Mouse (Mus musculus): Measurements from ENCODE around the gene Mmab.

Mmab gene

GRCm38 (mm10) chr5:114429781-114430180 lies 14.1 kb downstream of the Mmab start:
- no peak for DNase-seq (ENCODE audit: low read depth, low spot score)

DNA sequence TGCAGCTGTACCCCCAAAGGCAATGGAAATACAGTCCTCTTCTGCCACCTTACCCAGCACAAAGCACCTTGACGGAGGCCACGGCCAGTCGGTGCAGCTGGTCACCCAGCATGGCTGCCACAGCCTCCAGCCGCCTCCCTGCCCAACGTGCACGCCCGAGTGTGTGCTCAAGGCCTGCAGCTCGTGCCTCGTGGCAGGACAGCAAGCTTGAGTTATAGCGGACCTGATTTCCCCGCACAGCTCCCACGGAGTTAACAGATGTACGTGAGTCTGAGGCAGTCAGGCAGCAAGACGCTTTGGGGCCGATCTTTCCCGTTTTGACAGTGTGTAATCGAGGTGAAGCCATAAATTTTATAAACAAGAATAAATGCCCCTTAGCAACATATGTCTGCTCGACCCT lies 15.2 kb downstream of the Mmab start:
- no peak for DNase-seq (ENCODE audit: low read depth, low spot score)

DNA sequence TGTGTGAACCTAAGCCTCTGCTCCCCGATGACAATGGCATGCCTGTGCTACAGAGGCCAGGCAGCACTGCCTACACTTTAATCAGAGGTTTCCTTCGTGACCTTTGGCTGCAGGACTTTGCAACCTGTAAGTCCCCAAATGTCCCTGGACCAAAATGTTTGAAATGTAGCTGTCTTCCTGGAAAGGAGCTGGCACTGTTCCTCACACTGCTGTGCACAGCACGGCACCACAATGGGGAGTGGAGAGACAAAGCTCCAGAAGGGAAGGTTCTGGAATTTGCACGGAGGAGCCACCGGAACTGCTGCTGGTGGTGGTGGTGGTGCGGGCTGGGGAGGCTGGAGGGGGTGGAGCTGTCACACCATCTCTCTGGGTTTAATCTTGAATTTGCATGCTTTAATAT lies 17.1 kb downstream of the Mmab start:
- DNase-seq (ENCODE audit: low read depth, low spot score), result no peak

GRCm38 (mm10) chr5:114423961-114424360 lies 19.9 kb downstream of the Mmab start:
- no peak for DNase-seq (ENCODE audit: low read depth, low spot score)

- no peak for DNase-seq (ENCODE audit: low read depth, low spot score)
Measured at GRCm38 (mm10) chr5:114422591-114422990, 21.3 kb downstream of the Mmab start.

DNA sequence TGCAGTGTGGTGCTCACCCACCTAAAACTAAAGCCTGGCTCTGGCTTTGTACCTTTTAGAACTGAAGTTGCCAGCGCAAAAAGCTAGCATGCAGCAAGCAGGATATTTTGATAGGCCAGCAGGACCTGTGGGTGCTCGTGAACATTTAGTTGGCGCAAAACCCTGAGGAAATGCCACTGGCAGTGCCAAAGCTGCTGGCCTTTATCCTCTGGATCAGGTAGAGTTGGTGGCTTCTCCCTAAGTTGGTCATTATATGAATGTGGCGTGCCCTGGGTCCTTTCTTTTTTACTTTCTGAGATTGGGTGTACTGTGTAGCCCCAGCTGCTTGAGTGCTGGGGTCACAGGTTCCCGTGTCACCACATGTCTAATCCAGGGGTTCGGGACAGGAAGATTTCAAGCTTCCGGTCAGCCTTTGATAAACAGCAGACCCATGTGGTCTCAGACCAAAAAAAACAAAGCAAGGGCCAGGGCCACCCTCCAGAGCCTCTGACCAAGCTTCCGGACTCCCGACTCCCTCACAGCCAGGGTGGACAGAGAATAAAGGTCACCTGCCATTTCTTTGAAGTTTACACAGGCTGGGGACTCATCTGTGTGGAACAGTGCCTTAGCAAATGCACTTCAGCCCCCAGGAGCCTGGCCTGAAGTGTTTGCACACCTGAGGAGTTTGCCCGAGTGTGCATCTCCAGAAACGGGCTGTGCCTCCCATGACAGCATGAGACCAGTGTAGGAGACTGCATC lies 22.1 kb downstream of the Mmab start:
- no peak for DNase-seq (ENCODE audit: low read depth, low spot score)

- peak; percentile 33 for DNase-seq (ENCODE audit: low read depth, low spot score)
Measured at GRCm38 (mm10) chr5:114418541-114418940, 25.3 kb downstream of the Mmab start.

- no peak for DNase-seq (ENCODE audit: low read depth, low spot score)
Measured at GRCm38 (mm10) chr5:114416855-114417254, 27.0 kb downstream of the Mmab start.

DNA sequence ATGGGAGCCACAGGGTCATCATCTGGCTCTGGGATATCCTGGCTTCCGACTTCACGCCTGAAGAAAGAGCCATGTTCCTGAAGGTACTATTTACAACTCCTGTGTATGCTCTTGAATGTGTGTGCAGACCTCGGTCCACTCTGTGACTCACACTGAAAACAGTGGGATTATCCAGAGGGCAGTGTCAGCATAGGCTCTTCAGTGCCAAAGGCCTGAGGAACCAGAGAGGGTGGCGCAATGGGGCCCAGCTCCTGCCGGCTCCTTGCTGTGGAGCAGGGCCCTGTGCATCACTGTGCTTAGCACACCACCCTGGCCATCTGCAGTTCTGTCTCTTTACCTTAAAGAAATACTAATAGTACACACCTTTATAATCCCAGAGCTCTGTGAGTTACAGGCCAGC lies 28.3 kb downstream of the Mmab start:
- peak; percentile 79 for DNase-seq (ENCODE audit: low read depth, low spot score)

DNA sequence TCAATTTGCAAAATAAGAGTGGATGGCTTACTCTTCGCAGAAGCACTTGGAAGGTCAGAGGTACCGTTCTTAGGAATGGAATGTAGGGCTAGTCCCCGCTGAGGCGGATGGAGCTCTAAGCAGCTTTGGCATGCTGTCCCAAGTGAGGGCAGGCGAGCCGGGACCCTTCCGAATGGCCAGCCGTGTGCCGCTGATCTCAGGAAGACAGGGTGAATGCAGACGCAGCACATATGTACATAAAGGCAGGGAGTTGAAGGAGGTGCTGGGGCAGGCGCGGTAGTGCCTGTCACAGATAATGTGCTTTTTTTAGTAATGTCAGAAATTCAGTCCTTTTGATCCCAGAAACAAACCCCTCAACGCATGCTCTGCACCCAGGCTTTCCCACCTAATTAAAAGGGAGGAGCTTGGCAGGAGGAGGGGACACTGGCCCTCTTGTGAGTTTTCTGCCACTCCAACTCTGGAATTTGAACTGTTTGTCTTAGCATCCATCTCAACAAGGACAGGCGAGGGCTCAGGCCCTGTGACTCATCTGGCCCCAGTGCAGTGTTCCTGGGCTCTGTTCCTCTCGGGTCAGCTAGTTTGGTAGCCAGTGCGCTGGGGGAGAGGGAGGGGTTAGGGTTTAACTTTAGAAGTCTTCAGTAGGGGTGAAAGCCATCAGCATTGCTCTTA lies 30.7 kb downstream of the Mmab start:
- peak; percentile 93 for DNase-seq (ENCODE audit: low read depth, low spot score)

GRCm38 (mm10) chr5:114412361-114412998 lies 31.4 kb downstream of the Mmab start:
- peak; percentile 83 for DNase-seq (ENCODE audit: low read depth, low spot score)

GRCm38 (mm10) chr5:114410429-114410828 lies 33.4 kb downstream of the Mmab start:
- no peak for DNase-seq (ENCODE audit: low read depth, low spot score)

DNA sequence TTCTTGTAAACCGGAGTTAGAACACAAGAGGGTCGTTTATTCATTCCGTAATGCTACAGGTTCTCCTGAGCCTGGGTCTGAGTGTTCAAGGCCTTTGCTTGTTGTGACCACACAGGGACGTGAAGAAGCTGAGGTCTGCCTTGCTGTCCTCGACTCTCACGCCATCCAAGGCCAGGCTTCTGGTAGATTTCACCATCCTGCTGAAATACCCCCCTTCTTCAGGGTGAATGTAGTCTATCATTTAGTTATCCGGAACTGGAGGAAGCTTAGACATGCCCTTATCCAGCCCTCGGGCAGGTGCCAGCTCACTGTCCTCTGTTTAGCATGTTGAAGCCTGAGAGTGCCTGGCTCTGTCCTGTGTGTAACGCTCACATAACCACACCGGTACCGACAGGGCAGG lies 35.0 kb downstream of the Mmab start:
- no peak for DNase-seq (ENCODE audit: low read depth, low spot score)

- peak; percentile 89 for DNase-seq (ENCODE audit: low read depth, low spot score)
Measured at GRCm38 (mm10) chr5:114407810-114408209, 36.0 kb downstream of the Mmab start.

DNA sequence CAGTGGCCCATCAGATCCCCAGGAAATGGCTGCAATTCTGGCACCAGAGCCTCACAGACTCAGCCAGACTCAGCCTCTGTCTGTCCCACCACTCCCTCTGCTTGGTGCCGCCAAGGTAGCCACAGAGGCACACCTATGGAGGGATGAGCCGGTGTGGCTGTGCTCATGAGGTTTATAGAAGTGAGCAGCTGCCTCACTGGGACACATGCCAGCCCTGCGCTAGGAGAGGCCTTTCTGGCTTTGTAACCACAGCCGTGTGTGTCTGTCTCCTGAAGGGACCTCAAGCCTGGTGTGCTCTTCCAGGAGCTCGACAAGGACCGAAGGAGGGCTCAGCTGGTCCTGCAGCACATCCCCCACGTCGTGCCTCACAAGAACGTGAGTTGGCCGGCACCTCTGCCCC lies 36.6 kb downstream of the Mmab start:
- DNase-seq (ENCODE audit: low read depth, low spot score), result peak; percentile 84

GRCm38 (mm10) chr5:114406592-114406991 lies 37.3 kb downstream of the Mmab start:
- no peak for DNase-seq (ENCODE audit: low read depth, low spot score)

DNA sequence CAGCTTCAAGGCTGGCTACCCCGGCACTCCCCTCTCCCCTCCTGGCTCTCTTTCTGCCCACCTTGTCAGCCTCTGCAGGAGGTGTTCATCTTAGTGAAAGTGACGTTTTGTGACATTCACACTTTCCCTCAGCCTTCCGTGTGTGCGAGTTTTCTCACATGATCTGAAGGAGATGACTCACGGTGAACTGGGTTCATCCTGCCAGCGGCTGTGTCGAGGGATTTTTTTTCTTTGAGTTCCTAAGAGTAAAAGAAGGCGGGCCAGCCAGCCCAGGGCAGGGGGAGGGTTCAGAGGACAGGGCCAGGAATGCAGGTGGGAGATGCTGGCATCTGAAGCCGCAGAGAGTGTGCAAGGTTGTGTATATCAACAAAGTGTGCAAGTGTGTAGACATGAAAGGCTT lies 50.7 kb downstream of the Mmab start:
- DNase-seq (ENCODE audit: low read depth, low spot score), result peak; percentile 83

DNA sequence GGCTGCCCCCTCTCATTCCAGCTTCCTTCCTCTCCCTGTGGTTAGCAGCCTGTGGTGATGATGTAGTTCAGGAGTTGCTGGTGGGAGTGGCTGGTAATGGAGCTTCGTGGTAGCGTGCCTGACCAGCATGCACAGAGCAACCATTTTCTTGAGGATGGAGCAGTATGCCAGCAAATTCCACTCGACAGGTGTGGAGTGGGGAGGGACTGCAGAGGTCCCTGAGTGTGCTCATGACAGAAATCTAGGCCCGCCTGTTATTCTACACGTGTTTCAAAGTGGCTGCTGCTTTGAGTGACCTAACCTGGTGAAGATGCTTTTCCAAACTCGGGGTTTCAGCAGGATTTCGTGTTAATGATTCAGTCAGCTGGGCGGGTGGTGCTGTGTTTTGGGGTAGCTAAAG lies 59.4 kb downstream of the Mmab start:
- no peak for DNase-seq (ENCODE audit: low read depth, low spot score)

DNA sequence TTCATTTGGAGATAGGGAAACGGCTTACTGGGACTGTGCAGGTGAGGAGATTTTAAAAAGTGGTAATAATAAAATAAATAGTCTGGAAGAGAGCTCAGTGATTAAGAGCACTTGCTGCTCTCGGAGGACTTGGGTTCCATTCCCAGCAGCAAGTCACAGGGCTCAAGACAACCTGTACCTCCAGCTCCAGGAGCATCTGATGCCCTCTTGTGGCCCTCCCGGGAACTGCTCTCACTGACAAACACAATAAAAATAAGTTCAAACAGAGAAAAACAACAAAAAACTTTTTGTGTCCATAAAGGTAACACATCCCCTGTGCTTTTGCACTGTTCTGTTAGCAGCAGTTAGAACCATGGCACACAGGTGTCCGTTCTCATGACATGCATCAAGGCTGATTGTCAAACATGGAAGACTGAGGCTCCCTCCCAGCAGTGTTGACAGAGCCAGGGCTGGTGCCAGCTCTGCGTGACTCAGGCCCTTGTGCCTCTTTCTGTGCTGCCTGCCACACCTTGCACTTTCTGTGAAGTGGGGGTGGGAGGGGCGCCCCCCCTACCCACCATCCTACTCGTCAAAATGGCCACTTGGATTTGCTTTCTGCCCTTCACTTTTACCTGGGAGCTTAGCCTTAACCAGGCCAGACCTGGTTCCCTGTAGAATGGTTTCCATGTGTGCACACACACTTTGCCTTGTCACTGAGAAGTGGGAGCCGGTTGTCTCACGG lies 60.5 kb downstream of the Mmab start:
- peak; percentile 76 for DNase-seq (ENCODE audit: low read depth, low spot score)
